Mouse (Mus musculus): ENCODE measurements around the gene Casq2.
A peak's percentile ranks its signal among the peaks of the same experiment; 100 is the strongest.
"Not testable (repeated sequence)": the region's sequence is repeated elsewhere in the genome, so short reads cannot be mapped to it uniquely, and the experiment has no call there.

Gene Casq2

DNA sequence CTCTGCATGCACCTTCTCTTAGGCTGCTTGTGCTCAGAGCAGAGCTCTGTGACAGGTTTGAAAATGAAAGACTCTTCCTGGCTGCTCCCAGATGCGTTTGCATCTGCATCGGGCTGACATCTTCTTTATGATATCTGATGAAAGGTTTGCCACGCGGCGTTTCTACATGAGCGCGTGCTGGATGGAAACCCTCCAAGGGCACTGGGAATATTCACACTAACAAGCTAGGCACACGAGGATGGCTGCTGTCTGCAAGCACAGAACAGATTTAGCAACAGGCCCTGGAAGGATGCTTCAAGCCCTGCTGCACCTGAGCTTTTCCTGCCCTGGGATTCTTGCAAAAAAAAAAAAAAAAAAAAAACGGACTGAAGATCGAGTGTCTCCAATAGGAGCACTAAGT is 50.9 kb downstream of the Casq2 start:
- DNase-seq = no peak

DNA sequence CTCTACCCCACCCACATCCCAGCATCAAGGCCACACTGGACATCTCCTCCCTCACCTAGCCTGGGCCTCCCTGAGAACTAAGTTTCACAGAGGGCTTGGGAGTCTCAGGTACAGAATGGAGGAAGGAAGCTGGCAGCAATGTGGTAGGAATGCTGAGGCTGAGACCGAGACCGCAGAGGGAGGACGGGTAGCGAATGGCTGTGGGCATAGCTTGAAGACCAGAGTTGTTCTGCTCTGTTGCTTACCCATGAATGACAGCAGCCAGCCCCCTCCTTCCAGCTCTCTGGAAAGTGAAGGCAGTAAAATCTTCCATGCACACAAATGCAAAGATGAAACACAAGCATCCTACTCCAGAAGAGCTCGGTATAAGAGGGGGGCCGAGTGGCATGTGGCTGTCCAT is 52.7 kb downstream of the Casq2 start:
- no peak for DNase-seq

DNA sequence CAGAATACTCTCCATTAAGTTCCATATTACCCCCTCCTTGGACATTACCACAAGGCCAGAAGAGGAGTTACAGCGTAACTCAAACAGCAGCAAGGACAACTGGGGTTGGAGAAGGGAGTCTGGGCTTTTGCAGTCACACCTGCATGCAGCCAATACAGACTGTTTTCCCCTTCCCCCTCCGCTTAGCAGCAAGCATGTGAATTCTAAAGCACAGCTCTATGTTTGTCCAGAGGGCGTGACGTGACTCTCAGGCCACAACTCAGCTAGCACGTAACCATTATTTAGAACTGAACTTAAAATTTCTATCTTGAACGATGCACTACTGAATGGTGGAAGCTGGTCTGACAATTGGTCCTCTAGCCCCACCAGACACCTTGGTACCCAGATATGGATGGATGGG is 54.4 kb downstream of the Casq2 start:
- no peak for DNase-seq

DNA sequence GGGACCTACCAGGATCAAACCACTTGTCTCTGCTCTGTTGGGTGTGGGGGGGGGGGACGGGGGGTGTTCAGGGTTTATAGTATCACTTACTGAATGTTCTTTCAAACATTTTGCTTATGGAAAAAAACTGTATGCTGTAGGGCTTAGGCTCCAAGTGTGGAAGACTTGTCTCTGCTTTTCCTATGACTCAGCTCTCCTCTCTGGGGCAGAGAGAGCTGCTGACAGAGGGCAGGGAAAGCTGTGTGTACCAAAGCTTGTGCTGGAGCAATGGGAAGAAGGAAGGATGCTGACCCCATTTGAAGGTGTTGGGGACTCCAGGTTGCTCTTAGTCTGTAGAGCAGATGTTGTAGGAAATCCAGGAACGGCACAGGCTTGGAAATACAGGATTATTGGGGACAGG is 55.2 kb downstream of the Casq2 start:
- no peak for DNase-seq

DNA sequence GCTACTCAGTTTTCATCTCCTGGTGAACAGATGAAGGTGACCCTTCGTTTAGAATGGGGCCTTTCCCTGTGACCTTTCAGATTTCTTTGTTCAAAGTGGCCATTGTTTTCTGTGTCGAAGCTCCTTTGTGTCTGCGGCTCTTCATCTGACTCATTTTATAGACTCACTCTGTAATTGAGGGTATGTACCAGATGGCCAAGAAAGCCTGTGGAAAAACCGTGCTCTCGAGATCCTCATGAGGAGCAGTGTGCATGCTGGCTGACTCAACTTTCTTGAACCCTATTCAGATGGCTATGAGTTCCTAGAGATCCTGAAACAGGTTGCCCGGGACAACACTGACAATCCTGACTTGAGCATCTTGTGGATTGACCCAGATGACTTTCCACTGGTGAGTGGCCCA is 55.7 kb downstream of the Casq2 start:
- no peak for DNase-seq

DNA sequence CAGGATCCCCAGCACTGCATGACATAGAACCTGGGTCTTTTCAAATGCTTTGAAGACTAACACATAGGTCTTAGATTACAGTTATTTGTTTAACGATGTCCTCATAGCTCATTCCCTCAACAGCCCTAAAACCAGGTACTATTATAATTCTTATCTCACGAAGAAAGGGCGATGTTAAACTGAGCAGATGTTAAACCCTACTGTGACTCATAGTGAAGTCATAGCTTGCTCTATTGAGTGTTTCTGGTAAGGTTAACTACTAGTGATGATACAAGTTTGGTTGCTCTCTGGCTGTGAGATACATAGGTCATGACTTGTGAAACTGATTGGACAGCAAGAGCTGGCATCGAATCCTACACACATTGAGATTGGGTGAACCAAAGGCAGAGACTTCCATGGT is 56.7 kb downstream of the Casq2 start:
- DNase-seq = no peak

DNA sequence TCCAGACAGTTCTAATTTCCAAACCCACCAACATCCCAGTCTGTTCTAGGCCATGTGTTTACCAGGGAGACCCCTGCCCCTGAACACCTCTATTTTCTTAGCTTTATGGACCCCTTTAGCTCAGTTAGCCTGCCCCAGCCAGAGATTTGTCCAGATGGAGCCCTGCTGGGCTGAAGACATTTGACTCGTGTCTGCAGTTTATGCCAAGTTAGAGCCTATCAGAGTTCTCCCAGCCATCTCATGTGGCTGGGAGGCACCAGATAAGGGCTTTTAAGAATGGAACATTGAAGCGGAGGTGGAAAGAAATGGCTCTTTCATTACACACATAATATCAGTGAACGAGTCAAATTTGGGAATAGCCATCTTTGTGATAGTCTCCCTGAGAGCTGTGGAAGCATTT is 57.3 kb downstream of the Casq2 start:
- no peak for DNase-seq

DNA sequence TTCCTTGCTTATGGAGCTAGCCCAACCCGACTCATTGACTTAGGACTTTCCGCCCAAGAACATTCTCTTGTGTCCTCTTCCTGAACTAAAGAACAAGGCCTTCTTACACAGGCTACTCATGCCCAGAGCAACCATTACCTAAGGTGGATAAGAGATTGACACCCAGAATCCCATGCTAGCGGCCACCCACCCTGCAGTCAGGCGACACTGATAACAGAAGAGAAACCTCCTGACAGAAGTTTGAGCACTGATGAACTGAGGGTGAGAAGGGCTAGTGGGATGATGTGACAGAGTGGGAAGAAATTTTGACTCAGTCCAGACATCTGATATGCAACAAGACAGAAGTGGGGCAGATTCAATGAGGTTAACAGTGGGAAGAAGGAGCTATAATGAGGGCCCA is 58.2 kb downstream of the Casq2 start:
- no peak for DNase-seq

DNA sequence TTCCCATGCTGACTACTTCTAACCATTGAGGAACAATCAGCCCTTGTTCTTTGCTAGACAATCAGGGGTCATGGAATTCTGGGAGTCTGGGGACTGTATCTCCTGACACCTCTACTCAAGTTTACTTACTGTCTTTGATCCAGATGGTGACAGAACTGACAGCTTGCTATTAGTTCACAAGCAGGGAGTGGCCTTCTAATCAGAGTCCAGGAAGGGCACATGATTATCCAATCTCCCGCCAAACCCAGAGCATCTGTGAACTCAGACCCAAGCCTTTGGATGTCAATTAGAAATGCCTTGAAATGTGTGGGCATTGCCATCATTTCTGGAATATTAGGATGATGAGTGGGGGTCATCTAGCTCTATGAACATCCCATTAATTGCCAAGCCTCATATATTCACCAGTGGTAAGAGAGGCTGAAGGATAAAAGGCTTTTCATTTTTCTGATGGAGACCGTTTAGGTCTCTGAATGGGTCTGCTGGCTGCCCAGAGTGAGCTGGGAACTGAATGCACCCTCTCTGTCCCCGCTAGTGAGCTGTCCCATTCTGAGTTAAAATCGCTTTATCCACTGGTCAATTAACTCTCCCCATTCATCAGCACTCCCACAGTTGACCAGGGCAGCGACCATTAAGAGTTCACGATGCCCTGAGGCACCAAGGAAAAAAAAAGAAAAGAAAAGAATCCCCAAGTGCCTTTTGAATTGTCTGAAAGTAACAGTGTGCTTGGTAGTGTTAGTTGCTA is 59.6 kb downstream of the Casq2 start:
- no peak for DNase-seq

DNA sequence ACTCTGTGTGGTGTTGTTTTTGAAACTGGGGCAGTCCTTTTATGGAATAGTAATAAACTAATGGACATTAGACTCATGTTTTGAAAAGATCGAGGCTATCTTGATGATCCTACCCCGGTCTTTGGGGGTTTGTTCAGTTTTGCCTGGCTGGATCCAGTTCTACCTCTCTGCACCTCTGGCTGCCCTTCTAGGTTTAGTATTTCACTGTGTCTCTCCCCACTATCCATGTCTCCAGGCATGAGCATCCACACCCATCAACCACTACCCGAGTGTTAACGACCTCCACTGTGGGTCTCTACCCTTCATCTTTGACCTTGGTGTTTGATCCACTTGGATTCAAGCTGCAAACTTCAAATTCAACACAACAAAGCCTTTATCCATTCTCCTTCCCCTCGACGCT is 60.2 kb downstream of the Casq2 start:
- no peak for DNase-seq

DNA sequence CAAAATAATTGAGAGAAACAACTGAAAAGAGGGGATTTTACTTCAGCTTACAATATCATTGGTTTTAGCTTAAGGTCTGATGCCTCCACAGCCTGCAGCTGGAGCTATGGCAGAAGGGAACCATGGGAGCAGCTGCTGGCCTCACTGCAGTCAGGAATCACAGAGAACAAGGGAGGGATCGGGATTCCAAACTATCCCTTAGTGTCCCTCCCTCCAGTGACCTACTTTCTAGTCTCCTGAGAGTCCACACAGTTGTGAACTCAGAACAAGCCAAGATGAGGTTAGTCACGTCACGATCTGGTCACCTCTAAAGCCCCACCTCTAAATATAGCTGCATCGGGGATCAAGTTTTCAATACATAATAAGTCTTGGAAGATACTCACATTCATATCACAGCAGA is 61.0 kb downstream of the Casq2 start:
- DNase-seq = no peak

DNA sequence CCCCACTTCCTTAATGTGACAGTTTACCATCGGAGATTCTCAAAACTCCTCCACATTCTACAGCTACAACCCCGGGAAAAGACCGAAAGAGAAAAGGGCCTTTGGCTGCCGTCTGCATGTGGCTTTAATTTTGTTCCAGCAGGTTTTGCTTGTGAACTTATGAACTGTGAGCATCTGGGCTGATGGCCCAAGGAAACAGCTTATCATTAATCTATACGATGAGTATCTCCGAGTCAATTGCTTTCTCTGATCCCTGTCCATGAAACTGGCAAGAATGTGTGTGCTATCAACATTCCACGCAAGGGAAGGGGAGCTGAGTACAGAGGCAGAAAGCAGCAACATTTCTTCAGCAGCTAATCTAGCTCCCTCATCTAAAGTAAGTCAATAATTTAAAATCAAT is 63.7 kb downstream of the Casq2 start:
- no peak for DNase-seq

DNA sequence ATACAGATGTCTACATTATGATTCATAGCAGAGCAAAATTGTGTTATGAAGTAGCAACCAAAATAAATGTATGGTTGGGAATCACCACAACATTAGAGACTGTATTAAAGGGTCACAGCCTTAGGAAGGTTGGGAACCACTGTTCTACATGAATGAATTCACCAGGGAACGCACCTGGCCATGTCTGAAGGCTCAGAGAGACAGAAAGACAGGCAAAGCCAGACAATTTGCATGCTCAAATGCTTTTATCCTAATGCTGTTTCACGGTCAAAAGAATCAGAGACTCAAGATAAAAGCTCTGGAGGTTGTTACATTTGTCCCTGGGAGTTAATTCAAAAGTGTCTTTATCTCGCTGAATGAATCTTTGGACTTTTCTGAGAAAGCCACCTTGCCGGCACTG is 65.6 kb downstream of the Casq2 start:
- no peak for DNase-seq

DNA sequence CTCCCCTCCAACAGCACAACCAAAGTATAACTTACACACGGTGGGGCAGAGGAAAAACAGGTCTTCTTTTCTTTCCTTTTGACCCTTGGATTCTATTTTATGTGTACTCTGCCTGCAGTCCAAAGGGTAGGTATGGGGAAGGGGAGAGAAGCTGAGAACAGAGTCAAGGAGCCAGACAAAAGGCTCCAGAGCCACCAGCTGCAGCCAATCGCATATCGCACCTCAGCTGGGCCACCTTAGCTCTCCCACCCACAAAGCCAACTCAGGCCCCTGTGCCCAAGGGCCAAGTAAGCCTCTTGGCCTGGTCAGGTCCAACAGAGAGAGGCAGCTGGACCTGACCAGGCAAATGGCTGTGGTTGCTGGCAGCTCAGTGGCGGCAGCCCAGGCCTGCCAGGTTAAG is 66.3 kb downstream of the Casq2 start:
- no peak for DNase-seq

DNA sequence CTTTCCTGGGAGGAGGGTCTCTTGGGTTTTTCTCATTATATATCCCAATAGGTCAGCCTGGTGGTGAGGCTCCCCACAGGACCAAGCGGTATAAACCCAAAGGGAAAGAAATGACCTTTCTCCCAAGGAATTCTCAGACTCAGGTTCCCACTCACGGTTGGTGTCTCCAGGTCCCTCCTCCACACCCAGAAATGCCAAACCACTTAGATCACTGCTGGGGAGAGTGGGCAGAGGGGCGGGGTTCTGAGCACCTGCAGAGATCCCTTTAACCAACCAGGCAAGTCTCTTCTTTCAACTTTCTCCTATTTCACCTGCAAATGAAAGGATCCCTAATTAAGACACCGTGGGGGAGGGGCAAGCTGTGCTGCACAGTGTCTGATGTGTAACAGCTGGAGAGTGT is 66.7 kb downstream of the Casq2 start:
- peak; percentile 40 for DNase-seq

DNA sequence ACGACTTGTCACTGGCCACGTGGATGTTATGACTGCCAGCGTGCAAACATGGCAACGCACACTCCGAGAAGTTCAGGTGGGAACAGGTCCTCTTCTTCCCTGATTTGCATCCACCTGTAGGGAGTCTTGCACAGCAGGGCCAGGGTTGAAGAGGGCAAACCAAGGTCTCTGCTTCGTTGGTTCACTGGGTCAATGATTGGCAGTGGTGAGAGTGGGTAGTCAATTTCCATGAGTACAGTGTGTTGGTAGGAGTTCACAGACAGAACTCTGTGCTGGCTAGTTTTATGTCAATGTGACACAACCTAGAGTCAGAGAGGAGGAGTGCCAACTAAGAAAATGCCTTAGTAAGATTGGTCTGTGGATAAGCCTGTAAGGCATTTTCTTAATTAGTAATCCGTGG is 67.9 kb downstream of the Casq2 start:
- DNase-seq = no peak

DNA sequence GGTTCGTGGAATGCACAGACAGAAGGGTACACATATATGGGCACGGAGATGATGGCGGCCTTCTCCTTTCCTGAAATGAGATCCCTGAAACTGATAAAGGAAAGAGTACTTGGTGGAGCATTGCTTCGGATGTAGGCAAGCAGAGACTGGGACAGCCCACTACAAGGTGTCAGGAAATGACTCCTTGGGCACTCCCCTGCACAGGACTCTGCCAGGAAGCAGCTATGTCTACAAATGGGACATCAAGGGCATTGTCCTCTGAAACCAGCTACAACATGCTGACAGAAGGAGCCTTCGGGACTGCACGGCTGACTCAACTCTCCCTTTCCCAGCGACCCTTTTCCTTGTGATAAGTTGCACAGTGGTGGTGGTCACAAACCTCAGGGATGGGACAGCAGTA is 70.5 kb downstream of the Casq2 start:
- DNase-seq = no peak

DNA sequence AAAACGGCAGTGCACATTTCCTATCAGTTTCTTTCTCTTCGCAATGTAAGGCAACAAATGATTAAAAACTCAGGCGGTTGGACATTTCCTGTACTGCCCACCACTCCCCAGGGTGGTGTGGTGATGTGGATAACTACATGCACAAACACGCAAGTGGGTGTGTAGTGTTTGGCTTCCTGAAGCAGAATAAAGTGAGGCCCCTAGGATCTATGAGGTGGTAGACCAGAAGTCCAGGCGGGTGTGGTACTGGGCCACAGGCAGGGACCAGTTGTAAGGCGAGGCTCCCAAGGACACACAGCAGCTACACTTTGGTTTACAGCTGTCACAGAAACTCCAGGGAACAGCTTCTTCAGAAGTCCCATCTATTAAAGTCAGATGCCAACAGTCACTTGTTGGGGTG is 71.4 kb downstream of the Casq2 start:
- DNase-seq = no peak

DNA sequence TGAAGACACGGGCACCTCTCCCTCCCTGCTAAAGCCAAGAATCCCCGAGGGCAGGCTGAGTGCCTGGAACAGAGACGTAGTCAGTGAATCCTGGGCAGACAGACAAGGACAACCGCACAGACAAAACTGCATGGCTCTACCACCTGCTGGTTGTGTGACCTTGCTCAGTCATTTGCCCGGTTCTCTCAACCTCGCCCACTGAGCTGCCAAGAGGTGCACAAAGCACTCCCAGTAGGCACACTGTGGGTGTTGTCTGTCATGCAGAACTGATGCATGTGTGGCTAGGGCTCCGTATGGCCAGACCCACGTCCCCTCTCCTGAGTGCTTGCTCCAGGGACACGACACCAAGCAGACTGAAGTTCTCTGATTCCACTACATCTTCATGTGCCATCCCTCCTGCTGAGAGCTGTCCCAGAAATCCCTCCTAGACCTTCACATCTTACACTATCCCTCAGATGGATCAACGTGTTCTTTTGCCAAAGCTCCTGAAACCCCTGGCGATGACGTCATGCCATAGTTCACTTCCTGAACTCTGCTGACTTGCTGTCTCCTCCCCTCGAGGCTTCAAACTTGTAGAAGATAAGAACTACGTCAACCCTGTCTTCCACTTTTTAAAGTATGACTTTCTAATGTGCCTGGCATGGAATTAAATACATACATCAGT is 72.7 kb downstream of the Casq2 start:
- DNase-seq = no peak

DNA sequence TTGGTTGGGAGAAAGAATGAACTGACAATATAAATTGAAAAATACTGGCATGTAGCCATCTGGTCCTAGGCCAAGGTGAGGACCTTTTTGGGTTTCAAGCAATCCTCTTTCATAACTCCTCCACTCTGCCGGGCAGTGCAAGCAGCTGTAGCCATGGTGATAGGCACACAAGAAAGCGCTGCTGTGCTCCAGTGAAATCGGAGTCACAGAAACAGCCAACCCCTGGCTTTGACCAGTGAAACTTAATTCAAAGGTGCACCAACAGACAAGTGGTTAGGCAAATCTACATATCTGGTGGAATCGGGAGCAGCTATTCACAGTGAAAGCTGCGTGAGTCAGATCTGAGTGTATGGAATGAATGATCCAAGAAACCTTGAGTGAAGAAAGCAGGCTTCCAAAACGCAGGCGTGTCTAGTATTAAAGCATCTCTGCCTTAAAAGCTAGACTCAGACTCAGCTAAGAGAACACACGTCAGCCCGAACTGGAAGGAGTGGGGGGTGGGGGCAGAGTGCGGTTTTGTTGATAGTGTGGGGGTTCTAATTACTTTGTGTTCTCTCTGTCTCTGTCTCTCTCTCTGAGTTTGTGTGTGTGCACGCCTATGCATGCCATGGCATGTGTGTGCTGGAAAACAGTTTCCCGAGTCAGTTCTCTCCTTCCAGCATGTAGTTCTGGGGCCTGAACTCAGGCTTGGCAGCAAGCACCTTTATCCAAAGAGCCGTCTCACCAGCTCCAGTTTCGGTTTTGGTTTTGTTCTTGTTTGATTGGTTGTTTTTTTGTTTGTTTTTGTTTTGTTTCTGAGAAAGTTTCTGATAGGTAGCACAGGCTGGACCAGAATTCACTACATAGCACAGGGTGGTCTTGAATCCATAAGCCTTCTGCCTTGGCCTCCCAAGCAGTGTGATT is 73.5 kb downstream of the Casq2 start:
- no peak for DNase-seq

DNA sequence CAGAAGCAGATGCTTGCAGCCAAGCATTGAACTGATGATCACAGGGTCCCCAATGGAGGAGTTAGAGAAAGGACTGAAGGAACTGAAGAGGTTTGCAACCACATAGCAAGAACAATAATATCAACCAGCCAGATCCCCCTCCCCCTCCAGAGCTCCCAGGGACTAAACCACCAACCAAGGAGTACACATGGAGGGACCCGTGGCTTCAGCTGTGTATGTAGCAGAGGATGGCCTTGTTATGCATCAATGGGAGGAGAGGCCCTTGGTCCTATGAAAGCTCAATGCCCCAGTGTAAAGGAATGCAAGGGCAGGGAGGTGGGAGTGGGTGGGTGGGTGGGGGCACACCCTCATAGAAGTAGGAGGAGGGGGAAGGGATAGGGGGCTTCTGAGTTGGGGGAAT is 77.6 kb downstream of the Casq2 start:
- DNase-seq = not testable (repeated sequence)

DNA sequence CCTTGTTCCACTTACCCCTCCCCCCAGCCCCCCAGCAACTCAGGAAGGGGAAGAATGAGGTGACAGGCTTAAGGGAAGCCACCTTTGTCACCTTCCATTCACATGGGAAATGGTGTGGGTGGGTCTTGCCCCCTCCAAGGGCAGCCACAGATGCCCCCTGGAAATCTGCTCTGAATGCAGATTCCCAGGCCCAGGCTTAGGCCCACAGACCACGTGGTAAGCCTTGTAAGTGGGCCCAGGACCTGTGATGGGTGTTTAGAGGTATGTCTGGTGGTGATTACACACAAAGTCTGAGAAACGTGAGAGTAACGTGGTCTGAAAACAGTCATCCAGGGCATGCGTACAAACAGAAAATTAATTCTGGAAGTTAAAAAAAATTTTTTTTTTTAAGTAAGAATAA is 78.7 kb downstream of the Casq2 start:
- no peak for DNase-seq

DNA sequence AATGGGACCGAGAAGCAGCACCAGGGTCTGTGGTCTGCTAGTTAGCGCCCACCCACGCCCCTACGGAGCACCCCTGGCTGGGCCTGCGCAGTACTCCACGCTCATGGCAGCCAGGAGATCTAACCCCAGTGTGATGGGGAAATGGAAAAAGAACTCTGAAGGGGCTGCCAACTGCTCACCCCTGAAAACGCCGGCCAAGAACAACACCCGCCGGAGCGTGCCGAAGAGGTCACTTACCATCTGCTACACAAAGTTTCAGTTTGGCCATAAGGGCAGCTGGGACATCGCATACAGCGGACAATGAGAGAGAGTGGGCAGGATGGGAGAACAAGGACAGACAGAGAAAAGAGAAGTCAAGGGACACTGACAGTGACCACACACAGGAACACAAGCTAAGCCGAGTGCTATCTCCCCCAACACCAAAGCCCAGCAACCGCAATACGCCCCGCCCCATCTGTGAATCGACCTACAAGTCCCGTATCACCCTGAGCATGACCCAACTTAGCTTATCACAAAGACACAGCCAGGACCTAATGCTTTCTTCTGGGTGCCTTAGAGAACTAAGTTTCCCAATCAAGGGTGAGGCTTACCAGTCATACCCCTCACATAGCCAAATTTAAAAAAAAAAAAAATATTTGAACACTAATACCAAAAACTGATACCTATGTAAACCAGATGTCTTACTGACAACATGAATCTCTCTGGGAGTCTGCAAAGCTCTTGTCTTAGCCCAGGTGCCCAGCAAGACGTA is 79.5 kb downstream of the Casq2 start:
- no peak for DNase-seq
